Mouse (Mus musculus) CH12.LX (cell line): ENCODE results near the gene Tekt2. TPM values are rescaled to one million over a fixed set of nuclear protein-coding genes. Genes with fewer than 3 reads are reported as not detected.

Experiments used
- DNase-seq: peaks from one replicate; pipeline ENCODE4 v3.0.0-alpha.2; 2013; ENCODE audit errors: extremely low read depth
- H3K27ac ChIP-seq: 2 replicates; pipeline ENCODE4 v1.5.1; 2012; ENCODE audit warnings: low read depth, mild to moderate bottlenecking, control low read depth, moderate library complexity; ENCODE audit not compliant: insufficient read depth
- H3K27me3 ChIP-seq: replicated peaks from 2 replicates; pipeline ENCODE3; 2012; ENCODE audit warnings: inconsistent platforms
- H3K36me3 ChIP-seq, 2 experiments: replicated peaks in 1 of 2; 2 replicates each; pipeline versions ENCODE3 to v1.6.1; 2012; ENCODE audit warnings: inconsistent platforms in 1 of 2, low read length in 1 of 2, mild to moderate bottlenecking in 1 of 2, mixed read lengths in 1 of 2, moderate library complexity in 1 of 2; ENCODE audit not compliant: control insufficient read depth in 1 of 2, insufficient read depth in 1 of 2
- H3K4me1 ChIP-seq, 2 experiments: 2 replicates each; pipeline ENCODE4 v1.6.1; 2012; ENCODE audit warnings: inconsistent platforms in 1 of 2, moderate library complexity in 1 of 2; ENCODE audit not compliant: insufficient read depth in 2 of 2, control insufficient read depth in 1 of 2
- H3K4me2 ChIP-seq: 2 replicates; pipeline ENCODE4 v1.6.1; 2012; ENCODE audit warnings: low read depth, mild to moderate bottlenecking, control low read depth; ENCODE audit not compliant: poor library complexity, insufficient read depth, severe bottlenecking
- H3K4me3 ChIP-seq, 3 experiments: fragments of 150-350 bp in 1 of 3; sonication (generic) in 1 of 3; replicated peaks in 1 of 3; 2 replicates each; pipeline versions ENCODE3 to v1.5.1; 2011 to 2012; ENCODE audit warnings: low read depth in 2 of 3, low read length in 2 of 3, mild to moderate bottlenecking in 2 of 3, moderate library complexity in 2 of 3, control low read depth in 1 of 3, improper control_type of control experiment in 1 of 3, inconsistent platforms in 1 of 3, mixed read lengths in 1 of 3; ENCODE audit not compliant: poor library complexity in 1 of 3
- H3K79me2 ChIP-seq: replicated peaks from 2 replicates; pipeline ENCODE4 v1.6.1; 2012; ENCODE audit warnings: mild to moderate bottlenecking, moderate library complexity; ENCODE audit not compliant: control insufficient read depth, poor library complexity, insufficient read depth, severe bottlenecking; ENCODE audit errors: extremely low read depth
- H3K9ac ChIP-seq: 2 replicates; pipeline ENCODE4 v1.6.1; 2012; ENCODE audit warnings: low read depth, mild to moderate bottlenecking, control low read depth, moderate library complexity; ENCODE audit not compliant: insufficient read depth
- H3K9me3 ChIP-seq: replicated peaks from 2 replicates; pipeline ENCODE3; 2012; ENCODE audit warnings: low read length, inconsistent platforms, mixed read lengths
- CHD1 ChIP-seq: IDR thresholded peaks from 2 replicates; pipeline ENCODE4 v1.6.1; 2012; ENCODE audit warnings: low read depth, low read length, improper control_type of control experiment, inconsistent platforms
- E2F4 ChIP-seq: IDR thresholded peaks from 2 replicates; pipeline ENCODE4 v1.6.1; 2011; ENCODE audit warnings: low read depth, low read length, improper control_type of control experiment; ENCODE audit not compliant: insufficient replicate concordance
- ELF1 ChIP-seq: IDR thresholded peaks from 2 replicates; pipeline ENCODE4 v1.6.1; 2014; ENCODE audit warnings: low read depth, mild to moderate bottlenecking, inconsistent platforms, low read length, improper control_type of control experiment
- EP300 ChIP-seq: IDR thresholded peaks from 2 replicates; pipeline ENCODE4 v1.6.1; 2011; ENCODE audit warnings: low read length, improper control_type of control experiment
- GABPA ChIP-seq: IDR thresholded peaks from 2 replicates; pipeline ENCODE4 v1.6.1; 2012; ENCODE audit warnings: low read depth, low read length, improper control_type of control experiment, inconsistent platforms; ENCODE audit not compliant: insufficient replicate concordance
- JUN ChIP-seq: IDR thresholded peaks from 2 replicates; pipeline ENCODE4 v1.6.1; 2011; ENCODE audit warnings: low read depth, mild to moderate bottlenecking, low read length, improper control_type of control experiment, moderate library complexity; ENCODE audit not compliant: insufficient read depth
- JUND ChIP-seq: conservative IDR thresholded peaks from 2 replicates; pipeline ENCODE4 v1.6.1; 2011; ENCODE audit warnings: low read depth, low read length, improper control_type of control experiment
- MAFK ChIP-seq: IDR thresholded peaks from 2 replicates; pipeline ENCODE4 v1.6.1; 2011; ENCODE audit warnings: low read length, improper control_type of control experiment; ENCODE audit not compliant: insufficient replicate concordance
- MEF2A ChIP-seq: IDR thresholded peaks from 2 replicates; pipeline ENCODE4 v1.6.1; 2014; ENCODE audit warnings: low read depth, mild to moderate bottlenecking, inconsistent platforms, low read length, improper control_type of control experiment, borderline replicate concordance
- MXI1 ChIP-seq: IDR thresholded peaks from 2 replicates; pipeline ENCODE4 v1.6.1; 2011; ENCODE audit warnings: mild to moderate bottlenecking, low read depth, low read length, improper control_type of control experiment
- NELFE ChIP-seq: IDR thresholded peaks from 2 replicates; pipeline ENCODE4 v1.6.1; 2011; ENCODE audit warnings: low read depth, low read length, improper control_type of control experiment
- NRF1 ChIP-seq: IDR thresholded peaks from 2 replicates; pipeline ENCODE4 v1.6.1; 2014; ENCODE audit warnings: low read depth, mild to moderate bottlenecking, inconsistent platforms, low read length, improper control_type of control experiment, moderate library complexity
- RAD21 ChIP-seq: IDR thresholded peaks from 2 replicates; pipeline ENCODE4 v1.6.1; 2011; ENCODE audit warnings: low read depth, mild to moderate bottlenecking, low read length, improper control_type of control experiment, moderate library complexity
- TBP ChIP-seq: conservative IDR thresholded peaks from 2 replicates; pipeline ENCODE4 v1.6.1; 2011; ENCODE audit warnings: low read depth, low read length, improper control_type of control experiment
- TCF12 ChIP-seq: IDR thresholded peaks from 2 replicates; pipeline ENCODE4 v1.6.1; 2014; ENCODE audit warnings: low read depth, mild to moderate bottlenecking, inconsistent platforms, low read length, improper control_type of control experiment
- UBTF ChIP-seq: IDR thresholded peaks from 2 replicates; pipeline ENCODE4 v1.6.1; 2012; ENCODE audit warnings: low read depth, mild to moderate bottlenecking, inconsistent platforms, low read length, improper control_type of control experiment, moderate library complexity
- USF1 ChIP-seq: IDR thresholded peaks from 2 replicates; pipeline ENCODE4 v1.6.1; 2014; ENCODE audit warnings: low read depth, mild to moderate bottlenecking, inconsistent platforms, low read length, improper control_type of control experiment
- USF2 ChIP-seq: conservative IDR thresholded peaks from 2 replicates; pipeline ENCODE4 v1.6.1; 2011; ENCODE audit warnings: low read depth, low read length, improper control_type of control experiment
- ZC3H11A ChIP-seq: IDR thresholded peaks from 2 replicates; pipeline ENCODE4 v1.6.1; 2012; ENCODE audit warnings: low read depth, mild to moderate bottlenecking, inconsistent platforms, low read length, improper control_type of control experiment
- ZKSCAN1 ChIP-seq: IDR thresholded peaks from 2 replicates; pipeline ENCODE4 v1.6.1; 2012; ENCODE audit warnings: low read depth, inconsistent platforms, low read length, improper control_type of control experiment, borderline replicate concordance
- ZMIZ1 ChIP-seq: IDR thresholded peaks from 2 replicates; pipeline ENCODE4 v1.6.1; 2012; ENCODE audit warnings: low read depth, mild to moderate bottlenecking, inconsistent platforms, low read length, improper control_type of control experiment
- ZNF384 ChIP-seq: IDR thresholded peaks from 2 replicates; pipeline ENCODE4 v1.6.1; 2012; ENCODE audit warnings: low read depth, low read length, improper control_type of control experiment, inconsistent platforms
- dilution Hi-C: fragments of 300-500 bp; cut with MboI; formaldehyde crosslinking; loops from 2 replicates; pipeline ENCODE4 v1.14.3; 2020; ENCODE audit warnings: low sequenced_read_pairs; ENCODE audit not compliant: extremely low pct_unique_long_range_greater_than_20kb, extremely low pct_ligation_motif_present
- in situ Hi-C: fragments of 300-500 bp; cut with MboI; formaldehyde crosslinking; loops from 3 replicates; pipeline ENCODE4 v1.14.3; 2019; ENCODE audit warnings: low sequenced_read_pairs, low pct_ligation_motif_present, low pct_unique_long_range_greater_than_20kb, mixed read lengths
- polyA plus RNA-seq: library from polyadenylated mRNA; unstranded; fragments of >175 nt; gene quantifications from 2 replicates; pipeline ENCODE4 v1.2.1, GENCODE M21; 2012; ENCODE audit warnings: low read depth; ENCODE audit not compliant: insufficient read length
- total RNA-seq, 2 experiments: library from RNA; depleted of rRNA; stranded (reverse); fragments of 300-350 nt in 1 of 2; fragments of >200 nt in 1 of 2; gene quantifications; 2 replicates each; pipeline ENCODE4 v1.2.3; 2012 to 2014

Tekt2 gene
- total RNA-seq (2012; rRNA removed) (0.08 and 0.13 TPM in 2 replicates), total RNA-seq (2014; rRNA removed) (not detected in 2 replicates), polyA plus RNA-seq (0.24 and 0.64 TPM in 2 replicates)

DNA sequence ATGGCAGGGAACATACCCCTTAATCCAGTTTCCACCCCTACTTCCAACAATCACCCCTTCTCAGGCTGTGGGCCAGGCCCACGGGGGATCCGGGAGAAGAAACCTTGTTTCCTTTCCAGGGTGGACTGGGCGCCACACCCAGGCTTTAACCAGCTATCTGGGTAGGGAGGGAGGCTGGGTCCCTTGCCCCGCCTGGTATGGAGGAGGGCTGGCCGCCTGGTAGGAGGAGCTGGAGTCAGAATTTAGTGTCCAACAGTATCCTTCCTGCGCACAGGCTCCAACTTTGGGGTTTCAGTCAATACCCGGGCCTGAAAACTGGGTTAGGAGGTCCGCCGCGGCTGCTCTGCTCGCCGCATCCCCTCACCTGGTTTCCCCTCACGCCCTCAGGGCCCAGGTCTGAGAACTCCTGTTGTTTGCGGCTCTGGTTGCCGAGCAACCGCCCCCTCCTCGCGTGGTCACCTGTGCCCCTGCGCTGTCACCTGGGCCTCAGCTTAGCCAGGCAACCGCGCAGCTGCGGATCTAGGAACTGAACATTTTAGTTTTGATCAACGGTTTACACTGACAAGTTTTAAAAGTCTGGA lies at the start of gene Tekt2:
TSS of gene Tekt2 (minus strand) at position 408 of the 581 bp plus-strand sequence.
- TF ChIP-seq NRF1, result no peak
- TF ChIP-seq TCF12, result no peak
- no peak for TF ChIP-seq ZKSCAN1
- TF ChIP-seq MAFK, result no peak
- no peak for TF ChIP-seq E2F4
- Histone ChIP-seq H3K4me2 (no peak within 1 kb of the TSS), H3K9me3 (no peaks in the 10 kb centered on the region), H3K27ac (no peak within 1 kb of the TSS), H3K4me3 (no peak within 1 kb of the TSS), H3K36me3 (peaks cover 0 to 9% of the 10 kb centered on the region in 2 experiments), H3K9ac (no peak within 1 kb of the TSS), H3K79me2 (peaks cover 8% of the 10 kb centered on the region), H3K4me1 (peaks cover 0 to 18% of the 10 kb centered on the region in 2 experiments; a peak in 3 of 4 replicates), H3K27me3 (no peaks in the 10 kb centered on the region)
- DNase-seq, result no peak
- dilution Hi-C loops (no loop called here), in situ Hi-C loops (loop anchor here (5.0 kb wide), 1 partner anchor 217 kb away; no protein-coding TSS in a partner anchor)

DNA sequence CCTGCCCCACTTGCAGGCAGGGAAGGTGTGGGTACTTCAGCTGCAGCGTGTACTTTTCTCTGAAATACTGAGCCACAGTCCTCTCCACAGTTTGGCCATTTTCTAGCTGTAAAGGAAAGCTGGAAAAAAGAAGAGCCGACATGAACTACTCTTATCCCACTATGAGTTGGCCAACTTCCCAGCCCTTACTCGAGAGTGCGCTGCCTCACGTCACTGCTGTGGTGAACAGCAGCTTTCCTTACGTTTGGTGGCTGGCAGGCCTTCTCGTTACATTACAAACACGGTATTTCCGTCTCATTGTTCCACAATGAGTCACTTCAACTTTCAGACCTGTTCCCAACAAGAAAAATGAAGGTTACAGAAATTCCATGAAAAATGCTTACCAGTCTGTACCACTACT lies 46.0 kb upstream of the Tekt2 start:
- Histone ChIP-seq H3K4me1 (peaks cover 3 to 5% of the 10 kb centered on the region in 2 experiments; a peak in 3 of 4 replicates), H3K27me3 (no peaks in the 10 kb centered on the region), H3K9ac (no peak overlapping the region), H3K4me2 (no peak overlapping the region), H3K9me3 (no peaks in the 10 kb centered on the region), H3K36me3 (peaks cover 15 to 37% of the 10 kb centered on the region in 2 experiments), H3K27ac (no peak overlapping the region), H3K4me3 (no peak overlapping the region), H3K79me2 (no peaks in the 10 kb centered on the region)
- peak; percentile 37; the same call in 1 of the 2 replicates for TF ChIP-seq JUN
- TF ChIP-seq MAFK, result no peak
- no peak for TF ChIP-seq USF2
- TF ChIP-seq EP300, result peak; percentile 31; the same call in 1 of the 2 replicates
- TF ChIP-seq JUND, result 0 out of 2 replicates have a peak, but pooled peaks have one; percentile 9
- in situ Hi-C loops, result no loop called here
- dilution Hi-C loops, result no loop called here
- no peak for DNase-seq

DNA sequence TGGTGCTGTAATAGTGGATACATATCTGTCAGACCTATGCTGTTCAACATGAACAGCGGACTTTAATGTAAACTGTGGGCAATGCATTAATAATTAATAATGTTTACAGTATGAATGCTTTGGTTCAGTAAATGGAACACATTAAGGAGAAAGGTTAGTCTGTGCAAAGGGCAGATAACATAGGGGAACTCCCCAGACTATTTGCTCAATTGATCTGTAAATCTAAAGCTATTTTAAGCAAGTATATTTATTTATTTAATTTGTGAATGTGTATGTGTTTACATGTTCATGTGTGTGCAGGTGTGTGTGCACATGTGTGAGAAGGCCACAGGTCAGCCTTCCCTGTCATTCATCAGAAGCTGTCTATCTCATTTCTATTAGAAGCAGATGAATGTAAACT lies 34.6 kb upstream of the Tekt2 start:
- H3K9me3 ChIP-seq, result no peaks in the 10 kb centered on the region
- in situ Hi-C loops (no loop called here), dilution Hi-C loops (no loop called here)
- H3K36me3 ChIP-seq, result peaks cover 10 to 49% of the 10 kb centered on the region in 2 experiments
- DNase-seq, result no peak
- no peak overlapping the region for H3K9ac ChIP-seq
- no peak overlapping the region for H3K4me2 ChIP-seq
- H3K4me1 ChIP-seq, result no peaks in the 10 kb centered on the region; a peak in 1 of 4 replicates
- no peak overlapping the region for H3K27ac ChIP-seq
- no peak overlapping the region for H3K4me3 ChIP-seq
- no peaks in the 10 kb centered on the region for H3K27me3 ChIP-seq
- H3K79me2 ChIP-seq, result no peaks in the 10 kb centered on the region
- TF ChIP-seq TBP (no peak), MXI1 (no peak), USF1 (no peak), UBTF (no peak), USF2 (no peak), MEF2A (no peak), ZC3H11A (no peak), RAD21 (no peak), ZKSCAN1 (no peak), NELFE (no peak), CHD1 (no peak), GABPA (no peak), ELF1 (no peak), JUND (no peak), ZNF384 (no peak), ZMIZ1 (no peak)
